Mouse (Mus musculus): ENCODE results near the gene Adal. TPM values are rescaled to one million over a fixed set of nuclear protein-coding genes. Genes with fewer than 3 reads are reported as not detected.

Gene Adal
- polyA plus RNA-seq, 1 experiment from 2014 or later = 12.7 TPM

- no peak for DNase-seq (ENCODE audit: low spot score)
- Histone ChIP-seq H3K4me3 (ENCODE audit: low read depth, low read length) (peak overlapping the region; percentile 55), H3K27me3 (replicated peaks; ENCODE audit: insufficient read depth, low read length) (no peaks in the 10 kb centered on the region), H3K9ac (replicated peaks; ENCODE audit: low read depth) (peak overlapping the region; percentile 24), H3K36me3 (ENCODE audit: insufficient read depth, low read length) (peaks cover 11% of the 10 kb centered on the region), H3K4me2 (replicated peaks; ENCODE audit: low read depth, low read length) (peak overlapping the region; percentile 92), H3K27ac (ENCODE audit: low read length) (peak overlapping the region; percentile 96), H3K4me1 (ENCODE audit: insufficient read depth, low read depth, low read length) (peaks cover 19% of the 10 kb centered on the region), H3K9me3 (ENCODE audit: low read length) (no peaks in the 10 kb centered on the region)
- no peak for ATAC-seq
- no peak for TF ChIP-seq EP300 (IDR thresholded peaks at IDR 0.05)
- TF ChIP-seq CTCF (IDR thresholded peaks at IDR 0.05) = no peak
- 68% methylated on average over 16 of the region's 16 CpGs for WGBS
These were observed 1.2 kb downstream of the Adal start for GRCm38 (mm10) chr2:121141216-121142035.

DNA sequence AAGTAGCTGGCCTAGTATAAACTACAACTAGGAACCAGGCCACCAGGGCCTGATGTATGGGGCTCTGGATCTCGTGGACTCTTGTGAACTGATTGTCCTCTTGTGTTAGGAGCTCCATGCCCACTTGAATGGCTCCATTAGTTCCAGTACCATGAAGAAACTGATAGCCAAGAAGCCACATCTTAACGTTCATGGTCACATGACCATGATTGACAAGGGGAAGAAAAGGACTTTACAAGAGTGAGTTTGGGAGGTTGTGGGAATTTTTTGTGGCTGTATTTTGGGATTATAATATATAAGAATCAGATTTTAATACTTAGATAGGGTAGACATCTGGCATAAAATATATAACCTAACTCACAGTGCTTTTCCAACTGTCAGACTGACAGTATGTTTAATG, 2.2 kb downstream of the Adal start:
- no peak overlapping the region for H3K4me3 ChIP-seq (ENCODE audit: low read depth, low read length)
- H3K27ac ChIP-seq (ENCODE audit: low read length) = no peak overlapping the region
- H3K4me2 ChIP-seq (replicated peaks; ENCODE audit: low read depth, low read length) = no peak overlapping the region
- no peak for ATAC-seq
- peaks cover 19% of the 10 kb centered on the region for H3K36me3 ChIP-seq (ENCODE audit: insufficient read depth, low read length)
- no peaks in the 10 kb centered on the region for H3K27me3 ChIP-seq (replicated peaks; ENCODE audit: insufficient read depth, low read length)
- TF ChIP-seq CTCF (IDR thresholded peaks at IDR 0.05) (no peak), EP300 (IDR thresholded peaks at IDR 0.05) (no peak)
- no peak overlapping the region for H3K9ac ChIP-seq (replicated peaks; ENCODE audit: low read depth)
- peaks cover 19% of the 10 kb centered on the region for H3K4me1 ChIP-seq (ENCODE audit: insufficient read depth, low read depth, low read length)
- no peak for DNase-seq (ENCODE audit: low spot score)
- WGBS = 69% methylated on average over 2 of the region's 2 CpGs
- no peaks in the 10 kb centered on the region for H3K9me3 ChIP-seq (ENCODE audit: low read length)

- Histone ChIP-seq H3K9me3 (ENCODE audit: low read length) (no peaks in the 10 kb centered on the region), H3K27me3 (replicated peaks; ENCODE audit: insufficient read depth, low read length) (no peaks in the 10 kb centered on the region), H3K27ac (ENCODE audit: low read length) (no peak overlapping the region), H3K4me3 (ENCODE audit: low read depth, low read length) (no peak overlapping the region), H3K4me1 (ENCODE audit: insufficient read depth, low read depth, low read length) (no peaks in the 10 kb centered on the region), H3K4me2 (replicated peaks; ENCODE audit: low read depth, low read length) (no peak overlapping the region), H3K9ac (replicated peaks; ENCODE audit: low read depth) (no peak overlapping the region), H3K36me3 (ENCODE audit: insufficient read depth, low read length) (peaks cover 15% of the 10 kb centered on the region; the same call in 1 of the 2 replicates)
- DNase-seq (ENCODE audit: low spot score) (no peak), ATAC-seq (no peak)
- WGBS = 74% methylated on average over 5 of the region's 5 CpGs
- TF ChIP-seq CTCF (IDR thresholded peaks at IDR 0.05) = no peak
- no peak for TF ChIP-seq EP300 (IDR thresholded peaks at IDR 0.05)
These were observed 9.5 kb downstream of the Adal start for GRCm38 (mm10) chr2:121149679-121150078.

GRCm38 (mm10) chr2:121153100-121153499, 12.9 kb downstream of the Adal start:
- no peak overlapping the region for H3K4me2 ChIP-seq (replicated peaks; ENCODE audit: low read depth, low read length)
- WGBS = 80% methylated on average over 3 of the region's 3 CpGs
- H3K9ac ChIP-seq (replicated peaks; ENCODE audit: low read depth) = no peak overlapping the region
- no peak overlapping the region for H3K4me3 ChIP-seq (ENCODE audit: low read depth, low read length)
- ATAC-seq (no peak), DNase-seq (ENCODE audit: low spot score) (peak; percentile 30)
- no peaks in the 10 kb centered on the region for H3K27me3 ChIP-seq (replicated peaks; ENCODE audit: insufficient read depth, low read length)
- H3K9me3 ChIP-seq (ENCODE audit: low read length) = no peaks in the 10 kb centered on the region
- no peak overlapping the region for H3K27ac ChIP-seq (ENCODE audit: low read length)
- TF ChIP-seq CTCF (IDR thresholded peaks at IDR 0.05) (peak; percentile 51), EP300 (IDR thresholded peaks at IDR 0.05) (no peak)
- H3K4me1 ChIP-seq (ENCODE audit: insufficient read depth, low read depth, low read length) = no peaks in the 10 kb centered on the region
- H3K36me3 ChIP-seq (ENCODE audit: insufficient read depth, low read length) = 0 out of 2 replicates have a peak, but pooled peaks cover 5% of the 10 kb centered on the region

DNA sequence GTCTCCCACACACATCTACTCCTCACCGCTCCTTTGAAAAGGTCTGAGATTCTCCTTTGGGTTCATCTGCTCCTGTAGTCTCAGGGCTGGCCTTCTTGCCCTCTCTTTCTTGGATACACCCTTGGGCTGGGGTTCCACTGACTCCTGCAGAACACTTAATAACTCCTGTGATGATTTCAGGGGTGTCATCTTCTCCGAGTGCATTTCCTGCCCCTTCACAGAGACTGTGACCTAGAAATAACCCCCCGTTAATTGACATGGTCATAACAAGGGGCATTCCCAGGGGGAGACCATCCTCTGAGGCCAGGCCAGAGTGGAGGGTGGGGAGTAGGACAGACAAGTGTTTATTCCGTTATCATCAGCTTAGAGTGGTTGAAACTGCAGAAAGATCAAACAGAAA, 28.9 kb downstream of the Adal start:
- Histone ChIP-seq H3K9me3 (ENCODE audit: low read length) (no peaks in the 10 kb centered on the region), H3K9ac (replicated peaks; ENCODE audit: low read depth) (peak overlapping the region; percentile 71), H3K4me3 (ENCODE audit: low read depth, low read length) (no peak overlapping the region; the same call in 1 of the 2 replicates), H3K27me3 (replicated peaks; ENCODE audit: insufficient read depth, low read length) (no peaks in the 10 kb centered on the region), H3K4me2 (replicated peaks; ENCODE audit: low read depth, low read length) (peak overlapping the region; percentile 86), H3K36me3 (ENCODE audit: insufficient read depth, low read length) (0 out of 2 replicates have a peak, but pooled peaks cover 6% of the 10 kb centered on the region), H3K4me1 (ENCODE audit: insufficient read depth, low read depth, low read length) (peaks cover 10% of the 10 kb centered on the region), H3K27ac (ENCODE audit: low read length) (no peak overlapping the region)
- DNase-seq (ENCODE audit: low spot score) (no peak), ATAC-seq (no peak)
- 38% methylated on average over 4 of the region's 4 CpGs for WGBS
- TF ChIP-seq CTCF (IDR thresholded peaks at IDR 0.05) = no peak
- no peak for TF ChIP-seq EP300 (IDR thresholded peaks at IDR 0.05)

DNA sequence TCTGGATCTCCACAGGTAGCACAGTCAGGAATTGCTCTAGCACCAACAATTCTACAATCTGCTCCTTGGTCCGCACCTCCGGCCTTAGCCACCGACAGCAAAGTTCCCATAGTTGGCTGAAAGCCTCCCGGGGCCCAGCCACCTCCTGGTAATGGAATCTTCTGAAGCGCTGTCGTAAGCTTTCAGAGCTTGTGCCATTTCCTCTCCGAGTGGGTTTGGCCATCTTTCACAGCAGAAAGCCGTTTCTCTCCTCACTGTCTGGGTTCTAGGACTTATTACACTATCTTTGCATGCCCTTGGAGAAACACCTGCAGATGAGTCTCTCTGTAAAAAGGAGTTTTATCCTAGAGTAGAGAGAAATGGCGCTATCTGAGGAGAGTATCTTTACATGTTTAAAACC, 29.7 kb downstream of the Adal start:
- TF ChIP-seq CTCF (IDR thresholded peaks at IDR 0.05) (no peak), EP300 (IDR thresholded peaks at IDR 0.05) (no peak)
- 2% methylated on average over 9 of the region's 9 CpGs for WGBS
- Histone ChIP-seq H3K36me3 (ENCODE audit: insufficient read depth, low read length) (0 out of 2 replicates have a peak, but pooled peaks cover 6% of the 10 kb centered on the region), H3K9ac (replicated peaks; ENCODE audit: low read depth) (peak overlapping the region; percentile 71), H3K4me3 (ENCODE audit: low read depth, low read length) (peak overlapping the region; percentile 89), H3K4me2 (replicated peaks; ENCODE audit: low read depth, low read length) (peak overlapping the region; percentile 86), H3K9me3 (ENCODE audit: low read length) (no peaks in the 10 kb centered on the region), H3K27me3 (replicated peaks; ENCODE audit: insufficient read depth, low read length) (no peaks in the 10 kb centered on the region), H3K27ac (ENCODE audit: low read length) (peak overlapping the region; percentile 91), H3K4me1 (ENCODE audit: insufficient read depth, low read depth, low read length) (peaks cover 10% of the 10 kb centered on the region)
- DNase-seq (ENCODE audit: low spot score) (peak; percentile 62), ATAC-seq (no peak)
